Mouse (Mus musculus) spleen, embryonic (tissue): ENCODE measurements around the gene Slc25a3.

Source experiments
- CTCF ChIA-PET: fragments of 350-600 bp; sonication (Branson Sonifier 250); formaldehyde crosslinking; loops from one replicate; lab custom pipeline; 2022; lab: Charles Lee

The Slc25a3 gene

DNA sequence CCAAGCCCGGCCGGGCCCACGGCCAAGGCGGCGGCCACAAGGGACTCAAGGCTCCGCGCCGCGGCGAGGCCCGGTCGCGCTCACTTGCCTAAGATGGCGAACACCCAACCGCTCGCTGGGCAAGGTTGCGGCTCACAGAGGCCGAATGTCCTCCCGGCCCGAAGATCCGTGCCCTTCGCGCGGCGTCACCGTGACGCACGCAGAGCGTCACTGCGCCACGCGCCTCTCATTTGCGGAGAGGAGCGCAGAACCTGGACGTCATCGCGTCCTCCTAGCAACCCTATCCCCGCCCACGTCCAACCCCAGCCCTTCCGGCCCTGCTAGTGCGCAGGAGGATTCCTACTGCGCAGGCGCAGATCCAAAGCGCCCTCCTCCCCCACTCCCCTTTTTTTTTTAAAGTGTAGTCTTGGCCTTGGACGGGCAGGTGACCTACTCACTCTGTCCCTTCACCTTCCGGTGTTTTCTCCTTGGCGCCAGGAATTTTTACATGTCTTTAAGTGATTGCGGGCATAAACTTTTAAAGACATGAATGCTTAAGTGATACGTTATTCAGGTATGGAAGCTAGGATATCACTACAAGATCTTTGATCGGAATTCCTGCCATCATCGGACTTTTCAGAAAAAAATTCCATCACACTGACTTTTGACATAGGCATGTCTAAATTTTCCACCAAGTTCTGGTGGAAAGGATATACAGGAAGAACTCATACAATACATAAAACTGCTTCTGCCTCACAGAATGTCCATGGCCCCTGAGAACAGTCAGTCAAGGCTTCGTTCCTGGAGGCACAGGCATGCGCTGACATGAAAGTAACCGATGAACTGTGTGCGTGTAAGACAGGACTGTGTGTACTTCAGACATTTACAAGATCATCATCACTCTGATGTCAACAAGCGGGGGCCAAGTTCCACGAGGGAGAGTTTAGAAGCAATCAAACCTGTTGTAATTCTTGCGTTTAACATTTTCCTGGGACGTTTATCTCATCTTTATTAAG, at the start of gene Slc25a3:
Gene Slc25a3 (minus strand): TSS at position 232 of the 995 bp plus-strand sequence.
- CTCF ChIA-PET: interaction anchor here (0.6 kb wide), 1 partner anchor 121 kb away, joined by 4 read pairs; no protein-coding TSS in a partner anchor

DNA sequence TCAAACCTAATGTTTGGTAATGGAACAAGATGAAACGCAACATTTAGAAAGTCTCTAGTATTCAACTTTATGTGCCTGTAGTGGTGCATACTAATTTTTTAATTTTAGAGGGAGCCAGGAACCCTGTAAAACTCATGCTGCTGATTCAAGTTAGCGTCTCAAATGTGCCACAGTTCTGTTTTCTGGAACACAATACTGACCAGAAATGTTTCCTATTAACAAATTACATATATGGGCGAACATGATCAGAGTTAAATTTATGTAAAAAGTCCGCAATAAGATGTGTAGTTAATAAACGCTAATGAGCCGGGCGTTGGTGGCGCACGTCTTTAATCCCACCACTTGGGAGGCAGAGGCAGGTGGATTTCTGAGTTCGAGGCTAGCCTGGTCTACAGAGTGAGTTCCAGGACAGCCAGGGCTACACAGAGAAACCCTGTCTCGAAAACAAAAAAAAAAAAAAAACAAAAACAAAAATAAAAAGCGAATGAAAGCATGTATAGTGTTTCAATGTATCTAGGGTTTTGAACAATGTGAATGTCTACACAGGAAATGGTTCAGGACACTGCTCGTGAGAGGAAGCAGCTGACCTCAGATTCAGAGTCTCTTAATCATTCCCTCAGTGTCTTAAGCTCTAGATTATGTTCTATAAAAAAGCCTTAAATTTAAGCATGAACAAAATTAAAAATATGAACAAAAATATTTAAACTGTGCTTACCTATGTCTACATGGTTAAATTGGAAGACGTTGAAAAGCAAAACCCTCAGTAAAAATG, 48.7 kb upstream of the Slc25a3 start:
- CTCF ChIA-PET: interaction anchor here (0.6 to 1.4 kb wide), 4 partner anchors 8 to 97 kb away, joined by 3 to 4 read pairs (median 4); partner anchors contain the start of gene Tmpo

GRCm38 (mm10) chr10:91171455-91172328, 47.8 kb upstream of the Slc25a3 start:
- CTCF ChIA-PET: interaction anchor here (0.6 to 1.4 kb wide), 5 partner anchors 9 to 17 kb away, joined by 3 to 4 read pairs (median 3); partner anchors contain the start of gene Tmpo

- CTCF ChIA-PET: interaction anchor here (0.8 to 1.4 kb wide), 2 partner anchors 11 to 12 kb away, joined by 3 to 4 read pairs; no protein-coding TSS in a partner anchor
Observed at GRCm38 (mm10) chr10:91171041-91171440, 47.2 kb upstream of the Slc25a3 start.

DNA sequence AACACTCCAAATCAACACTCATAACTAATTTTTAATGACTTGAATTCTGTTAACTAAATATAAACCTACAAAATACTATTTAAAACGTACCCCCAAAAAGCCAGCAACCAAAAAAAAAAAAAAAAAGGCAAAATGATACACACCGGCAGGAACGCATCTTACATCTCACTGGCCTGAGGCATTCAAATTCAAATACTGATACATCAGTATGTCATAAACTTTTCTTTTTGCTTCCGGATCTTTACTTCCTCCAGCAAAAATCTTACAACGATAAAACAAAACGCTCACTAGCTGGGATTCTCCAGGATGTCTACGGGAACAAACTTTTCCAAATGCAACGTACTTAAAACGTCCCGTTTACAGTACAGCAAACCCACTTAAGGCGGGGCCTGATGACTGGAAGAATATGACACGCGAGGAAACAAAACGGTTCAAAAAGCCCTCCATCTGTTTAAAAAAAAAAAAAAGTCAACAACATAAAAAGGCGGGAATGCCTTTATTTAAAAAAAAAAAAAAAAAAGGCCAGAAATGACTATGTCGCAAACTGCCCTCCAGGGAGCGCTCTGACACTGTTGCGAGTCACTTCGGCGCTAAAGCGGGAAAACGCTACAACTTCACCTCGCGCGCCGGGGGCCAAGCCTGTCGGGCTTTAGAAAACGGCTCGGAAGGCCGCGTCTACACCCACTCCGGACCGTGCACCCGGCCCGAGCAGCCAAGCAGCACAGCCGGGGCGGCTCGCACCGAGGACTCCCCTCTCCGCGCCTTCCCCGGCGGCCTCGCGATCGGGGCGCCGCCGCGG, 46.5 kb upstream of the Slc25a3 start:
- CTCF ChIA-PET: interaction anchor here (0.7 to 1.5 kb wide), 3 partner anchors 14 to 77 kb away, joined by 6 to 21 read pairs (median 11); no protein-coding TSS in a partner anchor

GRCm38 (mm10) chr10:91169414-91170065, 45.7 kb upstream of the Slc25a3 start:
- CTCF ChIA-PET: interaction anchor here (0.7 to 1.5 kb wide), 3 partner anchors 12 to 25 kb away, joined by 3 to 21 read pairs (median 11); no protein-coding TSS in a partner anchor

- CTCF ChIA-PET: no interaction called here
Observed at GRCm38 (mm10) chr10:91167352-91167751, 43.5 kb upstream of the Slc25a3 start.

GRCm38 (mm10) chr10:91166890-91167289, 43.0 kb upstream of the Slc25a3 start:
- CTCF ChIA-PET: interaction anchor here (0.8 to 1.1 kb wide), 2 partner anchors 14 to 21 kb away, joined by 3 to 4 read pairs; no protein-coding TSS in a partner anchor

- CTCF ChIA-PET: interaction anchor here (1.1 kb wide), 1 partner anchor 13 kb away, joined by 3 read pairs; no protein-coding TSS in a partner anchor
Observed at GRCm38 (mm10) chr10:91165850-91166249, 42.0 kb upstream of the Slc25a3 start.

DNA sequence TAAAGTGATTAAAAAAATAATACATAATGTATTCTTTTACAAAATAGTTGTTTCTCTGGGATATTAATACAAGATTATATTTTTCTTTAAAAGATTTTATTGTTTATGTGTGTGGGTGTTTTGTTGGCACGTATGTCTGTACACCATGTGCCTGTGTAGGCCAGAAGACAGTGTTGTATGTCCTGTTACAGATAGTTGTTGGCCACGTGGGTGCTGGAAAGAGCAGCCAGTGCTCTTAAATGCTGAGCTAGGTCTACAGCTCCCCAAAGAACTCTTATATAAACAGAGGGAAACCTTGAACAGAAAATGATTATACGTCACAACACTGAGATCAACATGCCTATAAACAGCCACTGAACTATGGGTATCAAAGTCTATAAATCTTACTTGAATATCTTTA, 40.6 kb upstream of the Slc25a3 start:
- CTCF ChIA-PET: no interaction called here

- CTCF ChIA-PET: no interaction called here
Observed at GRCm38 (mm10) chr10:91162511-91163163, 38.8 kb upstream of the Slc25a3 start.

DNA sequence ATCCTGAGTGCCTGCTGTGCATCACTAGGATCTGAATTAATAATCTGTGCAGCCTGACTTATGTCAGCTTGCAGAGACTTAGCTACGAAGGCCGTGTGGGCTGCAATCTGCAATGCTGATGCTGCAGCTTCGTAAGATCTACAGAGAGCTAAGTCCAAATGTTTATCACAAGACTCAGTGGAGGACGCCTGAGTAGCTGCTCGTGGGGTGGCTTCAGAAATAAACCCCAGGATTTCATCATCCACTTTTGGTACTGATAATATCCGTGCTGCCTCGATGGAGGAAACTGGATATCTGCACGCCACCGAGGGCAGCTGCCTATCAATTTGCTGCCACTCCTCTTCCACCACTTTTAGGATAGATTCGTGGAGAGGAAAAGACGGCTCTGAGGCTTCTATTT, 38.2 kb upstream of the Slc25a3 start:
- CTCF ChIA-PET: no interaction called here

DNA sequence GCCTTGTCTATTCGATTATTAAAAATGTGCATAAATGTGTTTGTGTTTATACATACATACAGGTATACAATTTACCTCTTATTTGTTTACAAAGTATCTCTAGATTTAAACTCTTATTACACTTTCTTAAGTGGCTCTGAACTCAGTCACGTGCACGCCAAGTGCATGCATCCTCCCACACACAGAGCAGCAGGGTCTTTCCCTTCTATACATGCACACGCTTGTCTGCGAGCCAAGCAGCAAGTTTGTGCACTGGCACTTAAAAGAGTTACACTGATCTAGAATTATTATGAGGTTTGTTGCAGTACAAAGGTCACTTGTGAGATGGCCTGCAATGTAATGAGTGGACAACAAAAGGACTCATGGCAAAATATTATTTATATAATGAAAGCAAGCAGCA, 37.1 kb upstream of the Slc25a3 start:
- CTCF ChIA-PET: no interaction called here

GRCm38 (mm10) chr10:91158442-91158841, 34.6 kb upstream of the Slc25a3 start:
- CTCF ChIA-PET: no interaction called here

- CTCF ChIA-PET: no interaction called here
Observed at GRCm38 (mm10) chr10:91156338-91156737, 32.5 kb upstream of the Slc25a3 start.

GRCm38 (mm10) chr10:91153894-91154503, 30.1 kb upstream of the Slc25a3 start:
- CTCF ChIA-PET: interaction anchor here (0.6 kb wide), 1 partner anchor 82 kb away, joined by 3 read pairs; no protein-coding TSS in a partner anchor

DNA sequence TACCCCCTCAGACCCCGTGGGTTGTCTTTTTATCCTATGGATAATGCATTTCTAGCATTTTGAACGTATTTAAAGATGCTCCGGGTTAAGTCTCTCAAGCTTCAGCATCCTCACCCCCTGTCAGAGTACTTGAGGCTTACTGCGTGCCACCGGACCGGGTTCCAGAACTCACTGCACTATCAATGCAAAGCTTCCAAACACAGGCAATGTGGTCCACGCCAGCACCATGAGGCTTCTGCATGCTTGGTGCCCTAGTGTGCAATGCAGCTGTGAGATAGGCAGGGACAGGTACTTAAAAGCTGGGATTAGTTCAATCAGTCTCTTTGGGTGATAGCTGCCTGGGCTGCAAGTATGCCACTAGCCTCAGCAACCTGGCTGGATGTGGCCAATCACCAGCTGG, 21.6 kb upstream of the Slc25a3 start:
- CTCF ChIA-PET: interaction anchor here (0.7 kb wide), 2 partner anchors 78 to 417 kb away, joined by 3 read pairs; no protein-coding TSS in a partner anchor
